Mouse (Mus musculus): Measurements from ENCODE around the gene Baz2b. TPM values are rescaled to one million over a fixed set of nuclear protein-coding genes. Genes with fewer than 3 reads are reported as not detected.
A peak's percentile ranks its signal among the peaks of the same experiment; 100 is the strongest.

Baz2b gene
- total and polyA plus RNA-seq, 2 experiments from 2014 or later, result 72.3 to 89.3 TPM

DNA sequence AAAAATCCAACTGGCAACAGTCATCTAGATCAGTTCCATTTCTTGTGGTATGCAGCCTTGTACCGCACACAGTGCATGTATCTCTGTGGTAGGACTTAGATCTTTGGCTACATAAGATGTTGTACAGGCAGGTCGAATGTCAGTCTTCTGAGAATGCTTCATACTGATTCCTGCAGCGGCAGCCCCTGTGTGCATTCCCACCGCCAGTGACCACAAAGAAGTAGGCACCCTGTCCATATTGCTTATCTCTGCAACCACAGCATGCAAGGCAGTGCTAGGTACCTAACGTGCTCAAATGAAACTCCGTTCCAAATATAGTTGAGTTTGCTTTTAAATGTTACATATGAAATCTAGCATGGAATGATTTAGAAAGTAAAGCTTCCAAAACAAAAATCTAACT, 328.2 kb downstream of the Baz2b start:
- no peak overlapping the region for H3K27ac ChIP-seq (ENCODE audit: low read depth, low read length)
- H3K4me1 ChIP-seq (ENCODE audit: insufficient read depth, low read length), result peaks cover 2% of the 10 kb centered on the region; the same call in 1 of the 2 replicates
- H3K27me3 ChIP-seq (ENCODE audit: insufficient read depth, low read length), result no peaks in the 10 kb centered on the region
- no peak for TF ChIP-seq CTCF (IDR thresholded peaks at IDR 0.05)
- no peak overlapping the region for H3K9ac ChIP-seq (replicated peaks; ENCODE audit: low read length, poor library complexity, severe bottlenecking)
- DNase-seq (ENCODE audit: low spot score) (no peak), ATAC-seq (ENCODE audit: low FRiP score) (no peak)
- peak overlapping the region; percentile 61 for H3K4me3 ChIP-seq (ENCODE audit: low read depth, low read length)
- H3K4me2 ChIP-seq (ENCODE audit: low read depth, low read length, poor library complexity, severe bottlenecking), result peak overlapping the region; percentile 77
- H3K9me3 ChIP-seq (ENCODE audit: low read length), result no peaks in the 10 kb centered on the region
- 84% methylated on average over 6 of the region's 6 CpGs for WGBS
- no peaks in the 10 kb centered on the region for H3K36me3 ChIP-seq (ENCODE audit: insufficient read depth, low read length)

DNA sequence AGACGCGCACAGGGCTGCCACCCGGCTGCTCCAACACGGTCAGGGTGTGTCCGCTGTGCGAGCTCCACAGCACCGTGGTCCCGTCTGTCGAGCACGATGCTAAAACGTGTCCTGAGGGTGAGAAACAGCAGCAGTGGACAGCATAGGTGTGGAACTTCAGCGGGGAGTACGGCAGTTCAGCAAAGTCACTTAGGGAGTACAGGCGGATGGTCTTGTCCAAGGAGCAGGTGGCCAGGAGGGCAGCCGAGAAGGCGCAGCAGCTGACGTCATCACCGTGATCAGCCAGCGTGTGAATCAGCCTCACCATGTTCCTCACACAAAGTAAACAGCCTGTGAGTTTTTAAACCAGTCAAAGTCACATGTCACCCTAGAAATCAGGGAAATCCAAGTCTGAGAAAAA, 331.4 kb downstream of the Baz2b start:
- no peak for ATAC-seq (ENCODE audit: low FRiP score)
- no peaks in the 10 kb centered on the region for H3K27me3 ChIP-seq (ENCODE audit: insufficient read depth, low read length)
- no peak overlapping the region for H3K27ac ChIP-seq (ENCODE audit: low read depth, low read length)
- H3K36me3 ChIP-seq (ENCODE audit: insufficient read depth, low read length), result 0 out of 2 replicates have a peak, but pooled peaks cover 2% of the 10 kb centered on the region
- no peak for TF ChIP-seq CTCF (IDR thresholded peaks at IDR 0.05)
- H3K9ac ChIP-seq (replicated peaks; ENCODE audit: low read length, poor library complexity, severe bottlenecking), result no peak overlapping the region
- peaks cover 2% of the 10 kb centered on the region; the same call in 1 of the 2 replicates for H3K4me1 ChIP-seq (ENCODE audit: insufficient read depth, low read length)
- WGBS, result 79% methylated on average over 19 of the region's 19 CpGs
- no peaks in the 10 kb centered on the region for H3K9me3 ChIP-seq (ENCODE audit: low read length)
- no peak for DNase-seq (ENCODE audit: low spot score)
- H3K4me3 ChIP-seq (ENCODE audit: low read depth, low read length), result no peak overlapping the region
- H3K4me2 ChIP-seq (ENCODE audit: low read depth, low read length, poor library complexity, severe bottlenecking), result no peak overlapping the region

DNA sequence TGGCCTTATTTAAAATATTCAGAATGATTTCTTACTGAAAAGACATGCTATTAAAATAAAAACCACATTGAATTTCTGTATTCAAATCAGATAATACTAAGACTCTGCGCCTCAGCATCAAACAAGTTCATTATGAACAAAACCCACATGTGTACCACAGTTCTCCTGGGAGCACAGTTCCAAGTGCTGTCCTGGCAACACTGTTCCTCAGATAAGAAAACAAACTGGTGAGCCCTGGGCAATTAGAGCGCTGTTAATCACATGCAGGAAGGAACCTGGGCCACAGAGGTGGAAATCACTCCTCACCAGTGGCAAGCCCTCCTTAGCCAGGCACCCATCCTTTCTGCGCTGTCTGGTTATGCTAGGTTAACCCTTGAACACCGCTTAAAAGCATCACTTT, 332.3 kb downstream of the Baz2b start:
- 0 out of 2 replicates have a peak, but pooled peaks cover 2% of the 10 kb centered on the region for H3K36me3 ChIP-seq (ENCODE audit: insufficient read depth, low read length)
- no peak for TF ChIP-seq CTCF (IDR thresholded peaks at IDR 0.05)
- 89% methylated on average over 4 of the region's 4 CpGs for WGBS

DNA sequence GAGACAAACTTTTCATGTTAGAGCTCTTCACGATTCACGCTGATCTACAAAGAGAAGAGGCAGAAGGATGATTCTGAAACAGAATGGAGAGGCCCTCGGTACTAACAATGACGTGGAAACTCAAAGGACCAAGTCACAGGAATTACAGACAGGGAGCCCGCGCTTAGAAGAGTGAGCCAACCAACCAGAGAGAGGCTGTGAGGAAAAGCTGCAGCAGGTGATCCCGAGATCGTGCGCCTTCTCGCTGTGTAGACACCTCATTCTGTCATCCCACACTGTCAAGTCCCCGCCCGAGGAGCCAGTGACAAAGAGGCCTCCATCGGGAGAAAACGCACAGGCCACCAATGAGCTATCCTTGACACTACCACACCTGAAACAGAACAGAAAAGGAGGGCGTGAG, 333.2 kb downstream of the Baz2b start:
- DNase-seq (ENCODE audit: low spot score) (no peak), ATAC-seq (ENCODE audit: low FRiP score) (no peak)
- no peak for TF ChIP-seq CTCF (IDR thresholded peaks at IDR 0.05)
- no peaks in the 10 kb centered on the region for H3K9me3 ChIP-seq (ENCODE audit: low read length)
- H3K27ac ChIP-seq (ENCODE audit: low read depth, low read length), result no peak overlapping the region
- H3K36me3 ChIP-seq (ENCODE audit: insufficient read depth, low read length), result 0 out of 2 replicates have a peak, but pooled peaks cover 2% of the 10 kb centered on the region
- no peak overlapping the region for H3K9ac ChIP-seq (replicated peaks; ENCODE audit: low read length, poor library complexity, severe bottlenecking)
- 88% methylated on average over 15 of the region's 15 CpGs for WGBS
- H3K4me2 ChIP-seq (ENCODE audit: low read depth, low read length, poor library complexity, severe bottlenecking), result no peak overlapping the region
- no peaks in the 10 kb centered on the region for H3K27me3 ChIP-seq (ENCODE audit: insufficient read depth, low read length)
- H3K4me1 ChIP-seq (ENCODE audit: insufficient read depth, low read length), result no peaks in the 10 kb centered on the region; the same call in 1 of the 2 replicates
- H3K4me3 ChIP-seq (ENCODE audit: low read depth, low read length), result no peak overlapping the region

More for the DNA sequence above, 332.3 kb downstream of the Baz2b start:
- H3K9me3 ChIP-seq (ENCODE audit: low read length), result no peaks in the 10 kb centered on the region
- DNase-seq (ENCODE audit: low spot score) (no peak), ATAC-seq (ENCODE audit: low FRiP score) (no peak)
- peaks cover 2% of the 10 kb centered on the region; the same call in 1 of the 2 replicates for H3K4me1 ChIP-seq (ENCODE audit: insufficient read depth, low read length)
- H3K9ac ChIP-seq (replicated peaks; ENCODE audit: low read length, poor library complexity, severe bottlenecking), result no peak overlapping the region
- no peak overlapping the region for H3K4me2 ChIP-seq (ENCODE audit: low read depth, low read length, poor library complexity, severe bottlenecking)
- H3K27me3 ChIP-seq (ENCODE audit: insufficient read depth, low read length), result no peaks in the 10 kb centered on the region
- no peak overlapping the region for H3K27ac ChIP-seq (ENCODE audit: low read depth, low read length)
- H3K4me3 ChIP-seq (ENCODE audit: low read depth, low read length), result no peak overlapping the region

DNA sequence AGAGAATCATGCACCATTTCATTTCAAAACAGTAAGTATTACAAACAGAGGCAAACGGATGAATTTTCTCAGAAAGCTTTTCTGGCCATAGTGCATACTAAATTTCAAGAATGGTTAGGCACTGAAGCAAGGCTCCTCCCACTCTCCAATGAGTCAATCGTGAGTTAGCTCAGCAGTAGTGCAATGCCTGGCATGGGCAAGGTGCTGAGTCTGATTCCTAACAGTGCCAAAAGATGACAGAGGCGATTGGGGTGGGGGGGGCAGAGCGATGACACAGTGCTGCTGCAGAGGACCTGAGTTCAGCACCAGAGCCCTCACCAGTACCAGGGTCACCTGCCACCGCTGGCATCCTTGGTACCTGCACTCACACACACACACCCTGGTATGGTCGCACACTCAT, 339.1 kb downstream of the Baz2b start:
- H3K4me1 ChIP-seq (ENCODE audit: insufficient read depth, low read length), result no peaks in the 10 kb centered on the region
- no peak overlapping the region for H3K27ac ChIP-seq (ENCODE audit: low read depth, low read length)
- ATAC-seq (ENCODE audit: low FRiP score), result no peak
- 87% methylated on average over 6 of the region's 6 CpGs for WGBS
- 0 out of 2 replicates have a peak, but pooled peaks cover 2% of the 10 kb centered on the region for H3K36me3 ChIP-seq (ENCODE audit: insufficient read depth, low read length)
- no peak overlapping the region for H3K4me2 ChIP-seq (ENCODE audit: low read depth, low read length, poor library complexity, severe bottlenecking)
- no peaks in the 10 kb centered on the region for H3K27me3 ChIP-seq (ENCODE audit: insufficient read depth, low read length)
- no peak for DNase-seq (ENCODE audit: low spot score)
- no peak overlapping the region for H3K4me3 ChIP-seq (ENCODE audit: low read depth, low read length)
- H3K9ac ChIP-seq (replicated peaks; ENCODE audit: low read length, poor library complexity, severe bottlenecking), result no peak overlapping the region
- H3K9me3 ChIP-seq (ENCODE audit: low read length), result no peaks in the 10 kb centered on the region
- no peak for TF ChIP-seq CTCF (IDR thresholded peaks at IDR 0.05)

DNA sequence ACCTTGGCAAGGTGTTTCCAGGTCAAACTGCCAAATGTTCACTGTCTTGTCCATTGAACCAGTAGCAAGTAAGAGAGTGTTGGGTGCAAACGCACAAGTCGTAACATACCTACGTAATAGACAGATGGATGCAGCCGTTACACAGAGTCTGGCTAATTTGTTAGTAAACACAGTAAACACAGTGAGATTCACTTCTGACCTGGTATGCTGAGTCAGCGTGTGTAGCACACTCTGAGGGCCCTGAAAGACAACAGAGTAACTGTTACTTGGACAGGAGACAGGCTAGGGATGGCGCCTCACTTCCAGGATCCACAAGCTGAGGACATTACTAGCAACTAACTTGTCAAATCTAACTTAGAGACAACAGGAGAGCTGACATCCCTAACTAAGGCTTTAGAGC, 347.0 kb downstream of the Baz2b start:
- H3K27me3 ChIP-seq (ENCODE audit: insufficient read depth, low read length), result no peaks in the 10 kb centered on the region
- H3K9me3 ChIP-seq (ENCODE audit: low read length), result no peaks in the 10 kb centered on the region
- no peak for DNase-seq (ENCODE audit: low spot score)
- ATAC-seq (ENCODE audit: low FRiP score), result no peak
- no peak overlapping the region for H3K9ac ChIP-seq (replicated peaks; ENCODE audit: low read length, poor library complexity, severe bottlenecking)
- 98% methylated on average over 6 of the region's 6 CpGs for WGBS
- H3K4me3 ChIP-seq (ENCODE audit: low read depth, low read length), result no peak overlapping the region
- H3K27ac ChIP-seq (ENCODE audit: low read depth, low read length), result no peak overlapping the region
- H3K36me3 ChIP-seq (ENCODE audit: insufficient read depth, low read length), result 0 out of 2 replicates have a peak, but pooled peaks cover 4% of the 10 kb centered on the region
- H3K4me1 ChIP-seq (ENCODE audit: insufficient read depth, low read length), result no peaks in the 10 kb centered on the region
- no peak for TF ChIP-seq CTCF (IDR thresholded peaks at IDR 0.05)
- H3K4me2 ChIP-seq (ENCODE audit: low read depth, low read length, poor library complexity, severe bottlenecking), result no peak overlapping the region
